Mouse (Mus musculus) CH12.LX (cell line): ENCODE measurements at regions not wholly inside any gene's neighbourhood (a gene's known extent, or its start where the extent isn't known, plus 50 kb on each side); places are given as distances from the start of the nearest gene placed in this dataset.

ENCODE experiments used
- DNase-seq: peaks from one replicate; pipeline ENCODE4 v3.0.0-alpha.2; 2013; ENCODE audit errors: extremely low read depth
- H3K27ac ChIP-seq: 2 replicates; pipeline ENCODE4 v1.5.1; 2012; ENCODE audit warnings: low read depth, mild to moderate bottlenecking, control low read depth, moderate library complexity; ENCODE audit not compliant: insufficient read depth
- H3K27me3 ChIP-seq: replicated peaks from 2 replicates; pipeline ENCODE3; 2012; ENCODE audit warnings: inconsistent platforms
- H3K36me3 ChIP-seq, 2 experiments: replicated peaks in 1 of 2; 2 replicates each; pipeline versions ENCODE3 to v1.6.1; 2012; ENCODE audit warnings: inconsistent platforms in 1 of 2, low read length in 1 of 2, mild to moderate bottlenecking in 1 of 2, mixed read lengths in 1 of 2, moderate library complexity in 1 of 2; ENCODE audit not compliant: control insufficient read depth in 1 of 2, insufficient read depth in 1 of 2
- H3K4me1 ChIP-seq, 2 experiments: 2 replicates each; pipeline ENCODE4 v1.6.1; 2012; ENCODE audit warnings: inconsistent platforms in 1 of 2, moderate library complexity in 1 of 2; ENCODE audit not compliant: insufficient read depth in 2 of 2, control insufficient read depth in 1 of 2
- H3K4me2 ChIP-seq: 2 replicates; pipeline ENCODE4 v1.6.1; 2012; ENCODE audit warnings: low read depth, mild to moderate bottlenecking, control low read depth; ENCODE audit not compliant: poor library complexity, insufficient read depth, severe bottlenecking
- H3K4me3 ChIP-seq, 3 experiments: fragments of 150-350 bp in 1 of 3; sonication (generic) in 1 of 3; replicated peaks in 1 of 3; 2 replicates each; pipeline versions ENCODE3 to v1.5.1; 2011 to 2012; ENCODE audit warnings: low read depth in 2 of 3, low read length in 2 of 3, mild to moderate bottlenecking in 2 of 3, moderate library complexity in 2 of 3, control low read depth in 1 of 3, improper control_type of control experiment in 1 of 3, inconsistent platforms in 1 of 3, mixed read lengths in 1 of 3; ENCODE audit not compliant: poor library complexity in 1 of 3
- H3K79me2 ChIP-seq: replicated peaks from 2 replicates; pipeline ENCODE4 v1.6.1; 2012; ENCODE audit warnings: mild to moderate bottlenecking, moderate library complexity; ENCODE audit not compliant: control insufficient read depth, poor library complexity, insufficient read depth, severe bottlenecking; ENCODE audit errors: extremely low read depth
- H3K9ac ChIP-seq: 2 replicates; pipeline ENCODE4 v1.6.1; 2012; ENCODE audit warnings: low read depth, mild to moderate bottlenecking, control low read depth, moderate library complexity; ENCODE audit not compliant: insufficient read depth
- H3K9me3 ChIP-seq: replicated peaks from 2 replicates; pipeline ENCODE3; 2012; ENCODE audit warnings: low read length, inconsistent platforms, mixed read lengths
- CTCF ChIP-seq, 2 experiments: IDR thresholded peaks in 1 of 2; conservative IDR thresholded peaks in 1 of 2; 2 replicates each; pipeline ENCODE4 v1.5.1; 2011 to 2012; ENCODE audit warnings: low read depth in 2 of 2, low read length in 2 of 2, improper control_type of control experiment in 1 of 2, inconsistent platforms in 1 of 2, mild to moderate bottlenecking in 1 of 2, moderate library complexity in 1 of 2
- EP300 ChIP-seq: IDR thresholded peaks from 2 replicates; pipeline ENCODE4 v1.6.1; 2011; ENCODE audit warnings: low read length, improper control_type of control experiment
- HCFC1 ChIP-seq: IDR thresholded peaks from 2 replicates; pipeline ENCODE4 v1.6.1; 2012; ENCODE audit warnings: low read depth, mild to moderate bottlenecking, inconsistent platforms, low read length, improper control_type of control experiment
- JUND ChIP-seq: conservative IDR thresholded peaks from 2 replicates; pipeline ENCODE4 v1.6.1; 2011; ENCODE audit warnings: low read depth, low read length, improper control_type of control experiment
- MAFK ChIP-seq: IDR thresholded peaks from 2 replicates; pipeline ENCODE4 v1.6.1; 2011; ENCODE audit warnings: low read length, improper control_type of control experiment; ENCODE audit not compliant: insufficient replicate concordance
- MAX ChIP-seq: IDR thresholded peaks from 2 replicates; pipeline ENCODE4 v1.6.1; 2011; ENCODE audit warnings: low read length, improper control_type of control experiment
- MAZ ChIP-seq: IDR thresholded peaks from 2 replicates; pipeline ENCODE4 v1.6.1; 2012; ENCODE audit warnings: low read depth, mild to moderate bottlenecking, inconsistent platforms, low read length, improper control_type of control experiment, moderate library complexity
- MXI1 ChIP-seq: IDR thresholded peaks from 2 replicates; pipeline ENCODE4 v1.6.1; 2011; ENCODE audit warnings: mild to moderate bottlenecking, low read depth, low read length, improper control_type of control experiment
- MYC ChIP-seq: IDR thresholded peaks from 2 replicates; pipeline ENCODE4 v1.6.1; 2011; ENCODE audit warnings: low read depth, mild to moderate bottlenecking, improper control_type of control experiment, low read length
- NELFE ChIP-seq: IDR thresholded peaks from 2 replicates; pipeline ENCODE4 v1.6.1; 2011; ENCODE audit warnings: low read depth, low read length, improper control_type of control experiment
- PAX5 ChIP-seq: IDR thresholded peaks from 2 replicates; pipeline ENCODE4 v1.6.1; 2012; ENCODE audit warnings: low read length, inconsistent platforms, mixed read lengths
- POLR2A ChIP-seq: IDR thresholded peaks from 2 replicates; pipeline ENCODE4 v1.6.1; 2011; ENCODE audit warnings: low read depth, mild to moderate bottlenecking, improper control_type of control experiment, low read length
- POLR2AphosphoS2 ChIP-seq: IDR thresholded peaks from 2 replicates; pipeline ENCODE4 v1.6.1; 2011; ENCODE audit warnings: low read depth, low read length, improper control_type of control experiment
- TBP ChIP-seq: conservative IDR thresholded peaks from 2 replicates; pipeline ENCODE4 v1.6.1; 2011; ENCODE audit warnings: low read depth, low read length, improper control_type of control experiment
- TCF12 ChIP-seq: IDR thresholded peaks from 2 replicates; pipeline ENCODE4 v1.6.1; 2014; ENCODE audit warnings: low read depth, mild to moderate bottlenecking, inconsistent platforms, low read length, improper control_type of control experiment
- UBTF ChIP-seq: IDR thresholded peaks from 2 replicates; pipeline ENCODE4 v1.6.1; 2012; ENCODE audit warnings: low read depth, mild to moderate bottlenecking, inconsistent platforms, low read length, improper control_type of control experiment, moderate library complexity
- USF1 ChIP-seq: IDR thresholded peaks from 2 replicates; pipeline ENCODE4 v1.6.1; 2014; ENCODE audit warnings: low read depth, mild to moderate bottlenecking, inconsistent platforms, low read length, improper control_type of control experiment
- ZC3H11A ChIP-seq: IDR thresholded peaks from 2 replicates; pipeline ENCODE4 v1.6.1; 2012; ENCODE audit warnings: low read depth, mild to moderate bottlenecking, inconsistent platforms, low read length, improper control_type of control experiment
- ZKSCAN1 ChIP-seq: IDR thresholded peaks from 2 replicates; pipeline ENCODE4 v1.6.1; 2012; ENCODE audit warnings: low read depth, inconsistent platforms, low read length, improper control_type of control experiment, borderline replicate concordance
- ZMIZ1 ChIP-seq: IDR thresholded peaks from 2 replicates; pipeline ENCODE4 v1.6.1; 2012; ENCODE audit warnings: low read depth, mild to moderate bottlenecking, inconsistent platforms, low read length, improper control_type of control experiment
- dilution Hi-C: fragments of 300-500 bp; cut with MboI; formaldehyde crosslinking; loops from 2 replicates; pipeline ENCODE4 v1.14.3; 2020; ENCODE audit warnings: low sequenced_read_pairs; ENCODE audit not compliant: extremely low pct_unique_long_range_greater_than_20kb, extremely low pct_ligation_motif_present
- in situ Hi-C: fragments of 300-500 bp; cut with MboI; formaldehyde crosslinking; loops from 3 replicates; pipeline ENCODE4 v1.14.3; 2019; ENCODE audit warnings: low sequenced_read_pairs, low pct_ligation_motif_present, low pct_unique_long_range_greater_than_20kb, mixed read lengths

GRCm38 (mm10) chr17:51534270-51534669, 298.8 kb downstream of the Satb1 start:
- no peaks in the 10 kb centered on the region for H3K27me3 ChIP-seq
- H3K27ac ChIP-seq: no peak overlapping the region
- H3K79me2 ChIP-seq: no peaks in the 10 kb centered on the region
- no peak overlapping the region for H3K9ac ChIP-seq
- H3K4me2 ChIP-seq: no peak overlapping the region
- no peak for TF ChIP-seq EP300
- no peak for TF ChIP-seq JUND
- no peak for TF ChIP-seq MXI1
- TF ChIP-seq, all 38 proteins: peak for 0
- Histone ChIP-seq H3K4me1 (no peaks in the 10 kb centered on the region), H3K9me3 (no peaks in the 10 kb centered on the region), H3K36me3 (no peaks in the 10 kb centered on the region), H3K4me3 (no peak overlapping the region)
- dilution Hi-C loops (no loop called here), in situ Hi-C loops (no loop called here)
- no peak for DNase-seq

- H3K4me3 ChIP-seq: no peak overlapping the region
- H3K79me2 ChIP-seq: no peaks in the 10 kb centered on the region
- H3K9me3 ChIP-seq: no peaks in the 10 kb centered on the region
- TF ChIP-seq MYC (no peak), MAZ (no peak), UBTF (no peak), TBP (no peak), ZC3H11A (no peak), JUND (no peak), POLR2A (no peak), NELFE (no peak), ZMIZ1 (no peak), TCF12 (no peak), MAFK (no peak), EP300 (no peak), MXI1 (no peak), CTCF (conservative IDR thresholded peaks at IDR 0.05 in 1 of 2, IDR thresholded peaks at IDR 0.05 in 1 of 2; ENCODE audit: low read depth in 2 of 2, low read length in 2 of 2) (no peak), HCFC1 (no peak), MAX (no peak), USF1 (no peak), POLR2AphosphoS2 (no peak), ZKSCAN1 (no peak), PAX5 (no peak)
- H3K36me3 ChIP-seq: no peaks in the 10 kb centered on the region
- no peak for DNase-seq
- dilution Hi-C loops (no loop called here), in situ Hi-C loops (no loop called here)
- H3K9ac ChIP-seq: no peak overlapping the region
- no peak overlapping the region for H3K27ac ChIP-seq
- no peak overlapping the region for H3K4me2 ChIP-seq
- H3K4me1 ChIP-seq: no peaks in the 10 kb centered on the region
- H3K27me3 ChIP-seq: no peaks in the 10 kb centered on the region
These were observed 304.9 kb downstream of the Satb1 start for GRCm38 (mm10) chr17:51528161-51528560.
